Mouse (Mus musculus) kidney, embryonic 14.5 days (tissue): Measurements from ENCODE around the gene Zfp60. TPM values are rescaled to one million over a fixed set of nuclear protein-coding genes. Genes with fewer than 3 reads are reported as not detected.

Experiments used
- ATAC-seq: fragments of 200-750 bp; cut with Nextera tagmentation; 2 replicates; pipeline ENCODE4 v1.8.0; 2017; ENCODE audit warnings: moderate number of reproducible peaks, mild to moderate bottlenecking, moderate TSS enrichment, moderate library complexity; ENCODE audit not compliant: low FRiP score, low TSS enrichment
- H3K27ac ChIP-seq: fragments of 300-500 bp; sonication (generic); 2 replicates; pipeline ENCODE4 v1.5.1; 2014; ENCODE audit warnings: low read depth, mild to moderate bottlenecking, low read length, moderate library complexity, mixed read lengths
- H3K27me3 ChIP-seq: fragments of 300-500 bp; sonication (generic); 2 replicates; pipeline ENCODE4 v1.6.1; 2014; ENCODE audit warnings: mild to moderate bottlenecking, low read length; ENCODE audit not compliant: control insufficient read depth, insufficient read depth
- H3K36me3 ChIP-seq: fragments of 300-500 bp; sonication (generic); 2 replicates; pipeline ENCODE4 v1.6.1; 2014; ENCODE audit warnings: low read length, mixed read lengths; ENCODE audit not compliant: control insufficient read depth, insufficient read depth
- H3K4me1 ChIP-seq: fragments of 300-500 bp; sonication (generic); 2 replicates; pipeline ENCODE4 v1.6.1; 2014; ENCODE audit warnings: low read length, mixed read lengths; ENCODE audit not compliant: control insufficient read depth, insufficient read depth
- H3K4me2 ChIP-seq: fragments of 300-500 bp; sonication (generic); replicated peaks from 2 replicates; pipeline ENCODE4 v1.6.1; 2014; ENCODE audit warnings: low read depth, mild to moderate bottlenecking, low read length
- H3K4me3 ChIP-seq: fragments of 300-500 bp; sonication (generic); 2 replicates; pipeline ENCODE4 v1.5.1; 2014; ENCODE audit warnings: mild to moderate bottlenecking, low read length
- H3K9ac ChIP-seq: fragments of 300-500 bp; sonication (generic); 2 replicates; pipeline ENCODE4 v1.6.1; 2014; ENCODE audit warnings: low read depth, mild to moderate bottlenecking, low read length, moderate library complexity
- H3K9me3 ChIP-seq: fragments of 300-500 bp; sonication (generic); 2 replicates; pipeline ENCODE4 v1.6.1; 2016; ENCODE audit warnings: low read length; ENCODE audit not compliant: control insufficient read depth
- WGBS: fragments of 180-500 bp; shearing (Covaris S2); extraction: QIAGEN DNeasy Blood & Tissue Kit; methylation state at CpG from one replicate; pipeline ENCODE4 v1.1.7; 2014; 5-methylcytosine and 5-hydroxymethylcytosine counted together
- polyA plus RNA-seq: library from polyadenylated mRNA; unstranded; fragments of >200 nt; fragmentation: Nextera tagmentation; extraction: Ambion mirVana; gene quantifications from 2 replicates; pipeline ENCODE4 v1.2.1, GENCODE M21; 2014

Zfp60 gene
- polyA plus RNA-seq, 1 experiment from 2014 or later: 41.5 TPM

- Histone ChIP-seq H3K27ac (no peak overlapping the region), H3K27me3 (no peaks in the 10 kb centered on the region), H3K9ac (no peak overlapping the region), H3K4me3 (no peak overlapping the region), H3K4me2 (no peak overlapping the region), H3K36me3 (peaks cover 2% of the 10 kb centered on the region; the same call in 1 of the 2 replicates), H3K4me1 (no peaks in the 10 kb centered on the region), H3K9me3 (no peaks in the 10 kb centered on the region)
- ATAC-seq: no peak
- WGBS: 76% methylated on average over 5 of the region's 5 CpGs
Measured at GRCm38 (mm10) chr7:27802986-27803385, 71.8 kb downstream of the Zfp60 start.

Other genes starting within 250 kb of the Zfp60 start
- gene Sertad1, start 244.5 kb upstream of the Zfp60 start, polyA plus RNA-seq: 35.6 and 43.1 TPM in 2 replicates
- 1.2 and 1.6 TPM in 2 replicates for gene Prx, start 232.1 kb upstream of the Zfp60 start, polyA plus RNA-seq
- 0.80 and 1.1 TPM in 2 replicates for gene Hipk4, start 208.1 kb upstream of the Zfp60 start, polyA plus RNA-seq
- 63.9 and 78.8 TPM in 2 replicates for gene Pld3, start 178.2 kb upstream of the Zfp60 start, polyA plus RNA-seq
- 19.7 and 21.4 TPM in 2 replicates for gene 2310022A10Rik, start 178.2 kb upstream of the Zfp60 start, polyA plus RNA-seq
- 63.4 and 96.7 TPM in 2 replicates for gene Akt2, start 139.8 kb upstream of the Zfp60 start, polyA plus RNA-seq
- gene Ttc9b, start 77.5 kb upstream of the Zfp60 start, polyA plus RNA-seq: 0.20 TPM in 1 of 2 replicates, not detected in the other
- 7.7 and 9.4 TPM in 2 replicates for gene Map3k10, start 56.8 kb upstream of the Zfp60 start, polyA plus RNA-seq
- 4.2 and 4.3 TPM in 2 replicates for gene Zfp607b, start 42.0 kb upstream of the Zfp60 start, polyA plus RNA-seq
- 2.0 and 2.5 TPM in 2 replicates for gene Zfp626, start 75.8 kb downstream of the Zfp60 start, polyA plus RNA-seq
- 4.2 and 9.0 TPM in 2 replicates for gene Zfp59, start 107.2 kb downstream of the Zfp60 start, polyA plus RNA-seq
- gene Zfp607a, start 126.1 kb downstream of the Zfp60 start, polyA plus RNA-seq: 3.2 and 4.4 TPM in 2 replicates
- gene Zfp974, start 198.1 kb downstream of the Zfp60 start, polyA plus RNA-seq: 7.3 and 11.4 TPM in 2 replicates
- gene Zfp780b, start 247.8 kb downstream of the Zfp60 start, polyA plus RNA-seq: 16.5 and 18.5 TPM in 2 replicates